Mouse (Mus musculus): ENCODE results near the gene Ptms.

DNA sequence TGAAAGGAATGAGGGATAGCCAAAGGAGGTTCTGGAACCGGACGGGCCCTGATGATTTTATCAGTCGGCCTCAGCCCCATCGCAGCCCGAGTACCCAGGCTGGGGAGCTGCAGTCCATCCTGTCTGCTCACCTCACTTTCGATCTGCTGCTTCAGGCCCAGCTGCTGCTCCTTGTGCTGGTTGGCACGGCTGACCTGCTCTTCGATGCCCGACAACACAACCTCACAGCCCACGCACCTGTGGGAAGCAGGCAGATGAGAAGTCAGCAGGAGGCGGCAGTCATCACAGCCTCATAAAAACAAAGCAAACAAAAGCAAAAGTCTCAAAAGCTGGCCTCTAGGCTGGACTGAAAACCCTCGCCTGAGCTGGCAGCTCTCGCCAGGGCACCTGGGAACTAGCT lies 40.1 kb upstream of the Ptms start:
- TF ChIP-seq CTCF (IDR thresholded peaks at IDR 0.05), result no peak
- TF ChIP-seq EP300 (IDR thresholded peaks at IDR 0.05), result no peak

Measured in lung, postnatal 0 days (tissue).